Mouse (Mus musculus) heart, postnatal 25 days (tissue): ENCODE measurements at regions not wholly inside any gene's neighbourhood (a gene's known extent, or its start where the extent isn't known, plus 50 kb on each side); places are given as distances from the start of the nearest gene placed in this dataset.

Experiments
- DNase-seq: peaks from one replicate; pipeline ENCODE4 v3.0.0; 2022; ENCODE audit warnings: low spot score
- intact Hi-C: fragments of 180-260 bp; cut with DNase I; formaldehyde crosslinking; loops from one replicate; pipeline ENCODE4 v1.15.1; 2025

DNA sequence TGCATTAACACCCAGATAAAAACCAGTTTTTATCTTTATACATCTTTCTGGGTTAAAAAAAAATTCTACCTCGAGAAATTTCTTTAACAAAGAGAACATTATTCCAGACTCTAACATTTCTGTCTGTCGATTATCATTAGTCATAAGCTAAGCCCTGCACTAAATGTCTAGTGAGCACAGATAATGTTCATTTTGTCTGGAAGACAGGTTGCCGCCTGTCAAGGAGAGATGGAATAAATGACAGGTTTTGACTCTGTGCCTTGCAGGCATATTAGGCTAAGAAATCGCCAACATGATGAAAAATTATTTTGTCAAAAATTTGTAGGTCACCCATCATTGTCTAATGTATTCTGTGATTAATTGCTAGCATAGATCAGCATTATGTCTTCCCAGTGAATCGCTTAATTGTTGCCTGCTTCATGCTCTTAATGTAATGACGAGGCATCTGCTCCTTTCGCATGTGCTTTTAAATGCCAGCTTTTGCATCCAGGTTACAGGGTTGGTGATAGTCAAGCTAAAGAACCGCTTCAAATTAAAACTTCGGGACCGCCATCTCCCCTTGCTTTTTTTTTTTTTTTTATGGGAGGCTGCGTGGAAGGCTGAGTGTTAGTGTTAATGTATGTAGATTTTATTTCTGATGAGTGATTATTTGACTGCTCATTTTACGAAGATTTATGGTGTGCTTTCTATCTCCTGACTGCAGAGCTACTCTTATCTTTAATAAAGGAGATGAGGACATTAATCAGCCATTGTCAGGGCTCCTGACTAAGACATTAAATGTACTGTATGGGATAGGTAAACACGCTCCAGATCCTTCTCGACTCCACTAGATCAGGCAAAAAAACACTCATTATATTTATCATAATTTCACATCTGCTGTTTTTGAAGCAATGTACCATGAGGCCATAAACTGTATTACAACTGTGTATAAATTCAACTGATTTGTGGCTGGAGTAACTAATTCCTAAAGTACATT lies 135.9 kb upstream of the Meis2 start:
- intact Hi-C loops = no loop called here
- DNase-seq = no peak

DNA sequence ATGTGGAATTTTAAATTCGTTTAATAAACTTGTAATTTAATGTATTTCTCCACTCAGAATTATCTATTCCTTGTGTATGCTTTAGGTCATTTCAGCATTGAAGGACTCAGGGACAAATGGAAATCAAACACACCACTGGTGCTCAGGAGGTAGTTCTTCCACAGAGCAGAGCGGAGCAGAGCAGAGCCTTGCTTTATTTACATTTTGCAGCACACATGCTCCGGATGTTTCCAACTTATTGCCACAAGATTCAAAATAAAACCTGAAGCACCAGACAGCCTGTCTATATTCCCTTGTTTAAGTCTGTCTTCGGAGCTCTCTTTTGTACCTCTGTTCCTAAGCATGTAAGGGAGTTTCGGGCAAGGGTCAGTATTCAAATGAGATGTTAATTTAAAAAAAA lies 135.2 kb upstream of the Meis2 start:
- intact Hi-C loops = no loop called here
- no peak for DNase-seq

- intact Hi-C loops = no loop called here
- no peak for DNase-seq
These were observed 116.2 kb upstream of the Meis2 start for GRCm38 (mm10) chr2:116181861-116182260.

DNA sequence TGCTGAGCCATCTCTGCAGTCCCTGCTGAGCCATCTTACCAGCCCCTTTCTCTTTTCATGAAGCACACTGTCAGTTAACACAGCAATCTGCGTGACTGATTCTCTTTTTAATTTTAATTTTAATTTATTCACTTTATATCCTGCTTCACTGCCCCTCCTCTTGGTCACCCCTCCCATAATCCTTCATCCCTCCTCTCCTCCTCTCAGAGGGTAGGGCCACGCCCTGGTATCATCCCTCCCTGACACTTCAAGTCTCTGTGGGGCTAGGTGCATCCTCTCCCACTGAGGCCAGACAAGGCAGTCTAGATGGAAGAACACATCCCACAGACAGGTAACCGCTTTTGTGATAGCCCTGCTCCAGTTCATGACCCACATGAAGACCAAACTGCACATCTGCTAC lies 111.5 kb upstream of the Meis2 start:
- intact Hi-C loops = no loop called here
- DNase-seq = no peak

DNA sequence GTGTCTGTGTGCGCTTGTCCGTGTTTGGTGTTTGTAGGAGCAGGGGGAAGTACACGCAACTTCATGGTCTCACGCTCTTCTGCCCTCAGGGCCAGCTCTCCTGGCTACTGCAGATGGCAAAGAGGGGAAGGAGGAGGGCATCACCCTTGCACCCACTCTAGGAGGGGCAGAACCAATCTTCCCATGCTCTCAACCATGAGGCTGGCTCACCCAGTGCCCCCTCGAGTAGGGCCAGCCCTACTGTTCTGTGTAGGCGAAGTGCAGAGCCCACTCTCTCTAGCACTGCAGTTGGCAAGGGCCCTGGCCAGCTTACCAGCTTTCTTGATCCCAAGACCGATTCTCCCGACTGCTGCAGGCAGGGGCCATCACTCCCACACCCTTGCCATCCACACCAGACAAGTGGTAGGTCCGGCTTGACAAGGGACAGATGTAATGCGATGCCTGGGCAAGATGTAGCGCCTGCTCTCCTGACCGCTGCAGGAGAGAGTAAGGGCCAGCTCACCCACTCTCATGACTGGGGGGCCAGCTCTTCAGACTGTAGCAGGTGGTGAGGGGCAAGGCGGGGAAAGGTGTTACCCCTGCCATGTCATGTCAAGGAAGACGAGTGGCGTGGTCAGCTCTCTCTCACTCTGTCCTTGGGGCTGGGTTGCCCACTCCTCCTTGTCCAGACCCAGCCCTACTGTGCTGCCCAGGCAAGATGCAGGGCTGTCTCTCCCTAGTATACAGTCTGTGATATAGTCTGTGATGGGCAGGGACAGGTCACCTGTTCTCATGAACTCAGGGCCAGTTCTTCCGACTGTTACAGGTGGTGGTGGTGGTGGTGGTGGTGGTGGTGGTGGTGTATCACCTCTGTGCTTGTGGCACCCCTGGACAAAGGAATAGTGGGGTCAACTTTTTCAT lies 100.5 kb upstream of the Meis2 start:
- intact Hi-C loops = no loop called here
- no peak for DNase-seq
